Mouse (Mus musculus) thymus, postnatal 4 days (tissue): ENCODE measurements around the gene Cyp2j9.
A peak's percentile ranks its signal among the peaks of the same experiment; 100 is the strongest.
"Not testable (repeated sequence)": the region's sequence is repeated elsewhere in the genome, so short reads cannot be mapped to it uniquely, and the experiment has no call there.

ENCODE experiments used
- DNase-seq: peaks from one replicate; pipeline ENCODE4 v3.0.0; 2021

Gene Cyp2j9

DNA sequence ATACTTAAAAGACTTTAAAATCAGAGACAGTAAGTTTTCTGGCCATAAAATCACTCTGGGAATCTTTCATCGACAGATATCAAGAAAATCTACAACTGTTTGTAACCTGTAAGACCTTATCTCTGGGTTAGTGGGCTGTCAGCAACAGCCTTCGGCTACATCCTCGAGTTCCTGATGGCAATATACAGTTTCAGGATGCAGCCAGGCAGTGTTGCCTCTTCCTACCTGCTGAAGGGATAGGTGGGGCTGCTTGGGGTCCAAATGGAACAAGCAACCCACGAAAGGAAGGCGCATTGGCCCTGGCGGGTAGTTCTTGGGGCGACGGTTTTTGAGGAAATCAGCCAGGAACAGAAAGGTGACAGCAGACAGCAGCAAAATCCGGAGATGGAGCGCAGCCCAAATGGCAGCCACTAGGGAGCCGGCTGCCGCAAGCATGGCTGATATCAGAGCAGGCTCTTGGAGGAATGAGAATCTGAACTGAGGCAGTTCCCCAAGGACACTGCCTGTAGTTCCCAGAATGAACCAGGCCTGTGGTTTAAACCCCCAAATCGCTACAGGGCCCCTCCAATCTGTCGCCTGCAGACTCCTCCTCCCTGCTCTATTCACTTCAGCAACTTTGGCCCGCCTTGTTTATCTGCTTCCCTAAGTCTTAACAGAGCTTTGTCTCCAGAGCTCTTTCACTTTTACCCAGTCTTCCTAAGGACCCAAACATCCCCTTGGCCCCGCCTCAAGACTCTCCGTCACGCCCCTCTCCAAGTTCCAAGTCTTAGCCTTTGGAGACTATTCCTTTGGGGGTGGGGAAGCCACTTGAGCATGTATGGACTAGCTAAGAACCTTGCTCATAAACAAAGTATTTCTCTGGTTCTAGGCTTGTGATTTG, at the start of gene Cyp2j9:
Gene Cyp2j9, minus strand, starts transcription at position 668 of the 880 bp plus-strand sequence.
- DNase-seq: peak; percentile 12

DNA sequence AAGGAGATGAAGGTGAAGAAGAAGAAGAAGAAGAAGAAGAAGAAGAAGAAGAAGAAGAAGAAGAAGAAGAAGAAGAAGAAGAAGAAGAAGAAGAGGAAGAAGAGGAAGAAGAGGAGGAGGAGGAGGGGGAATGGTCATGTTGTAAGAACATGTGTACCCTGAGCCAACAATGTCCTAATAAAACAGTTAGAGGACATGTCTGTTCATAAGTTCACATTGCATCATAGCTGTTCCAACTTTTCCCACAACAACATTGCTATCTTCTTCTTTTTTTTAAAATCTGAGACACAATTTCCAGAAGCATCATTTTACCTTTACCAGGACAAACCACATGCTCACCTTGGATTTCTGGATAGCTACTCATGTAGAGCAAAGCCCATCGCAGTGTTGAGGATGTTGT, 44.1 kb upstream of the Cyp2j9 start:
- no peak for DNase-seq

DNA sequence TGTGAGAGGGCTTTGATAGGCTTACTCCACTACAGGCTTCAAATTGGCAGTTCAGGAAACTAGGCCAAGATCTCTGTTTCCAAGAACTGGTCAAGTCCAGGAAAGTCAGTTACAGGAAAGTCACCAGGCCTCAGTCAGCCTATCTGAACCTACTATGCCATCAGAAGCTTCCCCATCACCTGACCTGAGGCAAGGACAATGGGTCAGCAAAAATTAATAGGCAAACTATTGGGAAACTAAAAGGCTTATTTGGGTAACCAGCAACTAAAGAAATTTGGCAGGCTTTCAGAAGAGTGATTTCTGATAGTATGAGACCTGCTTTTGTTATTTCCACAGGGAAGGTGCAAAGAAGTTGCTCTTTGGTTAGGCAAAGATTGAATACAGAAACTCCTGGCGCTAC, 31.1 kb upstream of the Cyp2j9 start:
- no peak for DNase-seq

DNA sequence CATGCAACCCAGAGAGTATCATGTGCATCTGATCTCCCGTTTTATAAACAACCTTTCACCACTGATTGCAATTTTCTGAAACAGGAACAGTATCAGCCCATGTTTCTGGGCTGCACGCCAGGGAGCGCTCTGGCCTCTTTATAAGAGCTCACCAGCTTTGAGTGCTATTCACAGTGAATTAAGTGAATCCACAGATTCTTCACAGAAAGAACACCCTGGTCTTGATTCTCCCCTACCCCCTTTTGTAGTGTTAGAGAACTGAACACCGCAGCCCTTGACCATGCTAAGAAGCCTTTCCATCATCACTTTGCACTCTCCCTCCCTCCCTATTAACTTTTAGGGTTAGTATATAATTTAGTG, 393 bp upstream of the Cyp2j9 start:
- peak; percentile 10 for DNase-seq

DNA sequence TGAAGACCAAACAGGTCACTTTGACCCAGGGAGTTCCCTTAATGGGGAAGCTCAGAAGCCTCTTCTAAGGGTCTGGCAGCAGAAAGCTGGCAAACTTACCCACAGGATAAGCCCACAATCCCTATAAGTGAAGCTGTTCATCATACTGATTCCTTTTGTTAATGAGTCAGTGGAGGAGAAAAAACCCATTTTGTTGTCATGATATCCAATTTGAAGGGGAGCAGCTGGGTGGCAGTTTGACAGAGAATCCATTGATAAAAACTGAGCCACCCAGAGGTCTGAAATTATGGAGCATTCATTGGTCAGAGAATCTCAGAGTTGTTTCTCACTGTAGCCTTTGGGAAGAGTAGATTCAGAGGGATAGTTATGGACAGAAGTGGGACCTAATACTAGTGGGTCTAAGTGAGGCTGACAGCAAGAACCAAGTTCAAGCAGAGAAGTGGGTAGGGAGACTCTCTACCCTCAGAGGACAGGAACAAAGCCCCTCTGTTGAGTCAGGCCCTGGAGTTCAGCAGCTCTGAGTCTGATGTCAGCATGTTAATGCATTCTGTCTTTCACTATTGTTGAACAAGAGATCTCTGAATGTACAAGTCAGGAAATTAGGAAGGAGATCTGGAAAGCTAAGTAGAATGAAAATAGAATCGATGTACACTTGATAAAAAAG, 9.8 kb downstream of the Cyp2j9 start:
- DNase-seq: no peak

DNA sequence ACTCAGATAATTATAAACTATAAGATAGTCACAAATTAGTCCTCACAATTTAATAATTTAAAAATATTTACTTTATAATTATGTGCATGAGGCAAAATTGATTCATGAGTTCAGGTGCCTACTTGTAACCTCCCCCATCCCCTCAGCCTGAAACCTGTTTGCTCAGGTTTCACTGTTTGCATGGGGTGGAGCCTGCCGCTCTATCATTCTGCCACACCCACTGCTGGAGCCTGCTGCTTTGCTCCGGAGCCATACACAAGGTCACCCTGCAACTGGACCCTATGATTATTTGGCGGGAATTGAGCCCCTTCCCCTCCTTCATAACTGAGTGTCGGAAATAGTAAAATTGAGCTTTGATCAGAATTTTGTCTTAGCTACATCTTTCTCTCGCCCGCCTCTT, 11.0 kb downstream of the Cyp2j9 start:
- DNase-seq: not testable (repeated sequence)

DNA sequence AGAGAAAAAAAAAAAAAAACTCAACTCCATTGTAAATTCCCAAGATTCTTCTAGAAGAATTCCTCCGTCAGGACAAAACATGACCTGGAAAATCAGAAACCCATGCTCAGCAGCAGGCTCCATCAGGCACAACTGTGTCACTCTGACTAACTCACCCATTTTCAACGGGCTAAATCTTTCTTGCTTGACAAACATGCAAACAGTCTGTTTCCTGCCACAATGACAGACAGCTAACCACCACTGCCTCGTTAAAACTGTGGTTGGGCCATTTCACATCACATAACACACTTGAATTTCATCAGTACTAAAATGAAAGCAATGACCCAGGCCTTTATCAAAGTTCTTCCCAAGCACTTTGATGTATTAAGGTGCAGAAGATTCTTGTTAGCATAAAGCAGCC, 21.9 kb downstream of the Cyp2j9 start:
- no peak for DNase-seq

DNA sequence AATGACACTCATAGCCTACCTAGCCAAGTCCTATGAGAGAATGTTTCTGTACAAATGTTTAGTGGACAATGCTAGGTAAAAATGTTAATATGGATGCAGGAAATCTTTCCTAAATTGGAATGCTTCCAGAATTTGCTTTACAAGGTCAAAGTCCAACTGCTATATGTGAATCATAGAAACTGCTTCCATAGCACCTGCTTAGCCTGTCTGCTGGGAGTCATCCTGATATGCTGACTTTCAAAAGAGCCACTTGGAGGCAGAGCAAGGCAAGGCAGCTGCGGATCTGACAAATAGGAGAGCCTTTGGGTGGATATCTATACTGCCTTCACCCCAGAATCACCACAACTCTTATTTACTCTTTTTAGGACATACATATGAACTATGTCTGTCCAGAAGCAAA, 23.4 kb downstream of the Cyp2j9 start:
- no peak for DNase-seq

DNA sequence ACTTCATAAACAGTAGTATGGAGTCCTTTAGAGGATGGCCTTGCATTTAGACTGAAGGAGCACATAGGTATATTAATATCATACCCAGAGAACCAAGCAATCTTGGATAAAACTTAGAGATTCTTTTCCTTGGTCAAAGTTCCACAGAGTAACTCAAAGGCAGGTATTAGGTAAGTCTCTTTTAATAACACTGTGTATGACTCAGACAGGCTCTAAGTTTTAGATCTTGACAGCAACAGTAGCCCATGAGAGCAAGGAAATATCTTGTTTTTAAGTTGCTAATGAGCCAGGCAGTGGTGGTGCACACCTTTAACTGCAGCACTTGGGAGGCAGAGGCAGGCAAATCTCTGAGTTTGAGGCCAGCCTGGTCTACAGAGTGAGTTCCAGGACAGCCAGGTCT, 25.6 kb downstream of the Cyp2j9 start:
- no peak for DNase-seq

DNA sequence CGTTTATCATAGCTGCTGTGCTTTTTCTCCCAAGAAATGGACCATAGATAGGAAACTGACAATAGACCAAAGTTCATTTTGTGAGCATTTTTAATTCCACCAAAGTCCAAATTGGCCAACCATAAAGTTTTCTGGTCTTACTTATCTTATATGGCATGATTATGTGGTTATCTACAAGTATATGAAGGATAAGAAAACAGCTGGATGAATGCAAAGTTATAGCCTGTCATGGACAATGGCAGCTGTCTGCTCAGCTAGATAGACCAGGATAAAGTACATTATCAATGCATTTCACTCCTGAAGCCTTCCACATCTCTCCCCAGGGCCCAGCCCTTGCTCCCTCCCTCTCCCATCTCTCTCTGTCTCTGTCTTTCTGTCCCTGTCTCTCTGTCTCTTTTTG, 30.9 kb downstream of the Cyp2j9 start:
- DNase-seq: no peak

DNA sequence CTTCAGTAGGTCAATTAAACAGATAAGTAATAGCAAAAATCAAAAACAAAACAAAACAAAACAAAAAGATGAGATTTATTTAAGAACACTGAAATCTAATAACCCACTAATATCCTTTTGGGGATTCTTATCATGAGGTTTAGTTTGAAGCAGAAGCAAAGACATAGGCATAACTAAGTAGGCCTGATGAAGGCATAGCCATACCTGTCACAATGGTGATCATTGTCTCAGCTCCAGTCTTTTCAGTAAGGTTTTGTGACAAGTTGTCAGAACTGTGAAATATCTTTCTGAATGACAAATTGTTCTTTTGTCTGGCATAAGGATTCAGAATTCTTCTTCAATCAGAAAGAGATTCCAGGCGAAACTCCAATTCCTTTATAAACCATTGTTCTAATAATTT, 31.6 kb downstream of the Cyp2j9 start:
- DNase-seq: no peak

DNA sequence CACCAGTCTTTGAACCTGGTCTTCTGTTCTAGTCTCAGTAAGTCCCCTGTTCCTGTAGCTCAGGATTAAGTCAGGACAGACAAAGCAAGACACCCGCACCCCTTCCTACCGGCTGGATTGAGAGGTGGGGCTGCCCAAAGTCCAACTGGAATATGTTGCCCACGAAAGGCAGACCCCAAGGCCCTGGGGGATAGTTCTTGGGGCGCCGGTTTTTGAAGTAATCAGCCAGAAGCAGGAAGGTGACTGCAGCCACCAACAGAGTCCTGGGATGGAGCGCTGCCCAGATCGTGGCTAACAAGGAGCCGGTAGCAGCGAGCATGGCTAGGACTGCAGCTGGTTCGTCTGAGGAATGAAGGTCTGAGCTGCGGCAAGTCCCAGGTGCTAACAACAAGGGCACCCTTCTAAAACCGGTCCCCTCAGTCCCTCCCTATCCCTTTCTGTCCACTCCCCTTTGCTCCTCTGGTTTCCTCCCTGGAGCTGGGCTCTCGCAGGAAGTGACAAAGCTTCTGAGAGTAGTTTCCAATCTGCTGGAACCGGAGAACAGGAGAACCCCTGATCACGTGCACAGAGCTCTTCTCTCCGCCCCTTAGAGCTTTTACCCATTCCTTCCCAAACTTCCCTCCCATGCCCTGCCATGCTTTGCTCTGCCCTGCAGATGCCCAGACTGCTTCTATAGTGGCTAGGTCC, 38.1 kb downstream of the Cyp2j9 start, which contains the start of gene Cyp2j6:
Gene Cyp2j6, minus strand, starts transcription at position 529 of the 687 bp plus-strand sequence.
- peak; percentile 7 for DNase-seq

DNA sequence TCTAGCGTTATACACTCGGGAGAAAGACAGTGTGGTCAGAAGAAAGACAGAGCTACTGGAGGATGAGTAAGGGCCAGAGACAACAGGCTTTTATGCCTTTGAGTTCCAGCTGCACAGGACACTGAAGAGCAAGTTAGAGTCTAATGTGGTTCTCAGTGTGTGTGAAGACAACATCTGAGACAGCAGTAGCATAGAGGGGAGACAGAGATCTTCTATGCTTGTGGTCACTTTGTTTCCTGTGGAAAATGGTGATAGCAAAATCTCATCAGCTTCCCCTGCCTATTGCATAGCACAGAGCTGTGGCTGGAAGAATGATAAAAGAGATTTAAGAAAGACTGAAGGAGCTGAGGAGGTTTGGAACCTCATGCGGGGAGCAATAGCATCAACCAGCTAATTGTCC, 39.8 kb downstream of the Cyp2j9 start:
- DNase-seq: no peak

DNA sequence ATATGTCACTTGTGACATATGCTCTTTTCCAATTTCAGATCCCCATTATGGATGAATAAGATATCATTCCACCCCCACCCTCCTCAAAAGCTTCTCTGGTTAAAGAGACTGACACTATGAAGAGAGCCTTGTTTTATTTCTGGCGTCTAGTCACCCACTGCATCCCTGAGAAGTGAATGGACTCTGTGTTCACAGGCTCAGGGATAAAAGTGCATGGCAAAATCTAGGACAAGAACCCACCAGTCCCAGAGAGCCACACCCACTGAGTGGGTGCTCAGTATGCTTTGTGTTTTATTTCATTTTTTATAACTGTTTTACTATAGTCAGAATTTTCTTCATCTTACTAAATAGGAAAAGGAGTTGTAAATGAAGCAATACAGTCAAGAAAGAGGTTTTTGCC, 45.4 kb downstream of the Cyp2j9 start:
- no peak for DNase-seq

DNA sequence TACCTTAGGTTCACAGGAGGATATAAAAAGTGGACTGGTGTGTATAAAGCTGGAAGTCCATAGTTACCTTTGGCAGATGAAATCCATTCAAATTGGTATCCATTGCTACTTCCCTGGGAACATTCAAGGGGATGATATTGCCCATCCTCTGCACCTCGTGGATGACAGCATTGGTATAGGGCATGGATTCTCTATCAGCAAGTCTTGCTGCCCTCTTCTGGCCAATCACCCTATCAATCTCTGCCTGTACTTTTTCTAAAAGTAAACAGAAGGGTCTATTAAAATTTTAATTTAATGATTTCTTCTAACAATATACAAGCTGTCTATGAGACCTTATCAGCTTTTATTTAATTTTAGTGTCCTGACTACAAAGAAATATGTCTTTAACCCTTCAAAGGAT, 65.6 kb downstream of the Cyp2j9 start:
- DNase-seq: no peak

DNA sequence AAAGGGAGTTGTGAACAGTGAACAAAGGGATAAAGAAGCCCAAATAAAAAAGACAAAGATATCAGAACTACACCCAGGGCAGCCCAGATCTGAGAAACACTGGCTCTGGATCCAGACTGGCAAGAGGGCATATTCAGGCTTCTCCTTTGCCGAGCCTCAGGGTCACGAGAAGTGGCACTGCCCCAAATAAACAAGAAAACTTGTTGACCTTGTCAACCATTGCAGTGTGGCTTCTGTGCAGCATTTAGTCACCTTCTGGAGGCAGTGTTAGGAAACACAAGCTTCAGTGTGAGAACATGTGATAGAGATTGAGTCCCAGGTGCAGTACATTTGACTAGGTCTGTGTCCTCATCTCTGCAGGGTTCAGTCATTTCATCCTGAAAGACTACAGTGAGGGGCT, 69.1 kb downstream of the Cyp2j9 start:
- DNase-seq: no peak
